Mouse (Mus musculus) ES-Bruce4 (cell line): ENCODE results near the gene Gne. TPM values are rescaled to one million over a fixed set of nuclear protein-coding genes. Genes with fewer than 3 reads are reported as not detected.

Experiments used
- H3K27ac ChIP-seq: 2 replicates; pipeline ENCODE4 v1.5.1; 2012; ENCODE audit warnings: low read length, inconsistent platforms; ENCODE audit not compliant: insufficient read depth
- H3K27me3 ChIP-seq: 2 replicates; pipeline ENCODE4 v1.6.1; 2012; ENCODE audit warnings: mild to moderate bottlenecking, low read length, inconsistent platforms; ENCODE audit not compliant: control insufficient read depth, poor library complexity, insufficient read depth, severe bottlenecking
- H3K36me3 ChIP-seq: 2 replicates; pipeline ENCODE4 v1.6.1; 2012; ENCODE audit warnings: inconsistent platforms, mild to moderate bottlenecking, low read length, moderate library complexity; ENCODE audit not compliant: control insufficient read depth, poor library complexity, insufficient read depth, severe bottlenecking
- H3K4me1 ChIP-seq: one replicate; pipeline ENCODE4 v1.8.1; 2011; ENCODE audit warnings: low read length; ENCODE audit not compliant: control insufficient read depth, insufficient read depth
- H3K4me3 ChIP-seq: 2 replicates; pipeline ENCODE4 v1.5.1; 2011; ENCODE audit warnings: low read depth, mild to moderate bottlenecking, low read length
- H3K9ac ChIP-seq: 2 replicates; pipeline ENCODE4 v1.6.1; 2012; ENCODE audit warnings: low read depth, mild to moderate bottlenecking, inconsistent platforms; ENCODE audit not compliant: poor library complexity, severe bottlenecking
- H3K9me3 ChIP-seq: replicated peaks from 2 replicates; pipeline ENCODE4 v1.6.1; 2012; ENCODE audit warnings: mild to moderate bottlenecking, low read length, inconsistent platforms; ENCODE audit not compliant: control insufficient read depth, poor library complexity, insufficient read depth, severe bottlenecking
- CTCF ChIP-seq: IDR thresholded peaks from one replicate; pipeline ENCODE4 v1.8.1; 2011; ENCODE audit warnings: low read depth, low read length
- EP300 ChIP-seq: IDR thresholded peaks from 2 replicates; pipeline ENCODE4 v1.6.1; 2011; ENCODE audit warnings: low read depth, low read length; ENCODE audit not compliant: insufficient read depth
- POLR2A ChIP-seq: IDR thresholded peaks from one replicate; pipeline ENCODE4 v1.8.1; 2011; ENCODE audit warnings: low read length; ENCODE audit not compliant: insufficient read depth
- polyA plus RNA-seq: library from polyadenylated mRNA; stranded (reverse); fragments of >200 nt; gene quantifications from 2 replicates; pipeline ENCODE4 v1.2.4, GENCODE M21; 2011; ENCODE audit warnings: low read depth; ENCODE audit not compliant: missing spikeins, insufficient read depth, insufficient read length

Gene Gne
- polyA plus RNA-seq, 1 experiment = 28.6 TPM

GRCm38 (mm10) chr4:44004623-44005409 is 79.2 kb downstream of the Gne start:
- Histone ChIP-seq H3K4me1 (no peaks in the 10 kb centered on the region), H3K9me3 (no peaks in the 10 kb centered on the region), H3K9ac (no peak overlapping the region), H3K4me3 (no peak overlapping the region), H3K27ac (no peak overlapping the region), H3K27me3 (no peaks in the 10 kb centered on the region), H3K36me3 (no peaks in the 10 kb centered on the region)
- TF ChIP-seq EP300 (no peak), POLR2A (no peak), CTCF (no peak)

- no peak for TF ChIP-seq POLR2A
- no peak for TF ChIP-seq EP300
- TF ChIP-seq CTCF = no peak
- H3K9me3 ChIP-seq = no peaks in the 10 kb centered on the region
- peak within 1 kb of the TSS; percentile 47; the same call in 1 of the 2 replicates for H3K9ac ChIP-seq
- peak within 1 kb of the TSS; percentile 77 for H3K4me3 ChIP-seq
- H3K27me3 ChIP-seq = no peaks in the 10 kb centered on the region
- H3K4me1 ChIP-seq = no peaks in the 10 kb centered on the region
- H3K36me3 ChIP-seq = no peaks in the 10 kb centered on the region
- H3K27ac ChIP-seq = no peak within 1 kb of the TSS
Observed at GRCm38 (mm10) chr4:44004126-44004525, 79.9 kb downstream of the Gne start, which contains the start of gene Clta. Gene Clta (plus strand): TSS chr4:44004452.

DNA sequence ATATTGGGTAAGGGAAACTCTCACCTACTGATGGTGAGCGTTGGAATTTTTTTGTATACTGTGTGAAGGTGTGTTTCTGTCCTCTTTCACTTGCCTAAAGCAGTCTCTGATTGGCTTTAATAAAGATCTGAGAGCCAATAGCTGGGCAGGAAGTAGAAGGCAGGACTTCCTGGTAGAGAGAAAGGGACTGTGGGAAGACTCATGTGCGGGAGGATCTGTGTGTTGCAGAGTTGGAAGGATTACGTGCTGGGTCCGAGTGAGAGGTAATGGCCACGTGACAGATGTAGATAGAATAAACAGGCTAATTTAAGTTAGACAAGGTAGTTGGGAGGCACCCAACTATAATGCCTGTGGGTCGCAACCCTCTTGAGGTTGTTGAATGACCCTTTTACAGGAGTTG is 80.4 kb downstream of the Gne start:
- no peaks in the 10 kb centered on the region for H3K4me1 ChIP-seq
- H3K4me3 ChIP-seq = peak overlapping the region; percentile 77
- H3K27me3 ChIP-seq = no peaks in the 10 kb centered on the region
- no peak overlapping the region for H3K27ac ChIP-seq
- H3K9ac ChIP-seq = peak overlapping the region; percentile 47; the same call in 1 of the 2 replicates
- H3K36me3 ChIP-seq = no peaks in the 10 kb centered on the region
- no peaks in the 10 kb centered on the region for H3K9me3 ChIP-seq
- TF ChIP-seq POLR2A (peak; percentile 37), CTCF (no peak), EP300 (no peak)

- Histone ChIP-seq H3K4me1 (no peaks in the 10 kb centered on the region), H3K9me3 (no peaks in the 10 kb centered on the region), H3K36me3 (no peaks in the 10 kb centered on the region), H3K27ac (no peak overlapping the region), H3K27me3 (no peaks in the 10 kb centered on the region), H3K4me3 (no peak overlapping the region), H3K9ac (no peak overlapping the region)
- TF ChIP-seq CTCF = no peak
- no peak for TF ChIP-seq POLR2A
- TF ChIP-seq EP300 = no peak
Observed at GRCm38 (mm10) chr4:43994342-43994741, 89.6 kb downstream of the Gne start.

GRCm38 (mm10) chr4:43993072-43993471 is 90.9 kb downstream of the Gne start:
- Histone ChIP-seq H3K27ac (no peak overlapping the region), H3K9me3 (no peaks in the 10 kb centered on the region), H3K4me3 (peak overlapping the region; percentile 83), H3K27me3 (no peaks in the 10 kb centered on the region), H3K4me1 (no peaks in the 10 kb centered on the region), H3K9ac (no peak overlapping the region), H3K36me3 (no peaks in the 10 kb centered on the region)
- TF ChIP-seq CTCF (no peak), POLR2A (peak; percentile 69)

DNA sequence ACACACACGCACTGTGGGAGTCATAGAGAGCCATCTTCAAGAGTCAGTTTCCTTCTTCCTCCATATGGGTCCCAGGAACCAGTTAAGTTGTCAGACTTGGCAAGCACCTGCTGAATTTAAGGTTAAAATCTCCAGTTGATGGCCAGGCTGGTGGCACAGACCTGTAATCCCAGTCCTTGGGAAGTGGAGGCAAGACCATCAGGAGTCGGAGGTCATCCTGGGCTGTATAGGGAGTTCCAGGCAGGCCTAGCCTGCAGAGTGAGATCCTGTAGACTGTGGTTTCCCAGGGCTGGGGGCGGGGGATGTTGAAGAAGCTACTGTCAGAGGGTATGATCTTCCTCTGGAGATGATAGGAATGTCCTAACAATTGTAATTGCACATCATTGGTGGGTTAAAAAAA is 95.0 kb downstream of the Gne start:
- no peak overlapping the region for H3K27ac ChIP-seq
- TF ChIP-seq CTCF = no peak
- TF ChIP-seq POLR2A = no peak
- TF ChIP-seq EP300 = no peak
- no peaks in the 10 kb centered on the region for H3K4me1 ChIP-seq
- H3K27me3 ChIP-seq = no peaks in the 10 kb centered on the region
- H3K4me3 ChIP-seq = no peak overlapping the region
- H3K36me3 ChIP-seq = no peaks in the 10 kb centered on the region
- no peaks in the 10 kb centered on the region for H3K9me3 ChIP-seq
- no peak overlapping the region for H3K9ac ChIP-seq
